Mouse (Mus musculus) CH12F3 (cell line): ENCODE data around the gene Rorc.

Experiments used
- in situ Hi-C: fragments of 300-500 bp; cut with MboI; formaldehyde crosslinking; loops from 2 replicates; pipeline ENCODE4 v1.14.3; 2020; ENCODE audit warnings: low sequenced_read_pairs

Rorc gene

DNA sequence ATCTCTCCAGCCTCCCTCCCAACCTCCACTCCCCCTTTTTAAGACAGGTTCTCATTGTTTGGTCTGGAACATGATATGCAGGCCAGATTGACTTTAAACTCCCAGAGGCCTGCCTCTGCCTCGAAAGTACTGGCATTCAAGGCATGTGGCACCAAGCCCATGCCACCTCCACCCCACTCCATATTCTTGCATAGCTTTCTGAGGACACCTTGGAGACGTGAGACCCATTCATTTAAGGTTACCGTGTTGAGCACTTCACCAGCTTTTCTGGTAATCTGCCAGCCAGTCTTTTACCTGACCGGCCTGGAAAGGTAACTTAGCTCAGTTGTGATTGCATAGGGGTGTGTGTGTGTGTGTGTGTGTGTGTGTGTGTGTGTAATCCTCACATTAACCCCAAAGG is 33.0 kb downstream of the Rorc start:
- in situ Hi-C loops: no loop called here

GRCm38 (mm10) chr3:94412530-94412929 is 39.9 kb downstream of the Rorc start:
- in situ Hi-C loops: no loop called here

DNA sequence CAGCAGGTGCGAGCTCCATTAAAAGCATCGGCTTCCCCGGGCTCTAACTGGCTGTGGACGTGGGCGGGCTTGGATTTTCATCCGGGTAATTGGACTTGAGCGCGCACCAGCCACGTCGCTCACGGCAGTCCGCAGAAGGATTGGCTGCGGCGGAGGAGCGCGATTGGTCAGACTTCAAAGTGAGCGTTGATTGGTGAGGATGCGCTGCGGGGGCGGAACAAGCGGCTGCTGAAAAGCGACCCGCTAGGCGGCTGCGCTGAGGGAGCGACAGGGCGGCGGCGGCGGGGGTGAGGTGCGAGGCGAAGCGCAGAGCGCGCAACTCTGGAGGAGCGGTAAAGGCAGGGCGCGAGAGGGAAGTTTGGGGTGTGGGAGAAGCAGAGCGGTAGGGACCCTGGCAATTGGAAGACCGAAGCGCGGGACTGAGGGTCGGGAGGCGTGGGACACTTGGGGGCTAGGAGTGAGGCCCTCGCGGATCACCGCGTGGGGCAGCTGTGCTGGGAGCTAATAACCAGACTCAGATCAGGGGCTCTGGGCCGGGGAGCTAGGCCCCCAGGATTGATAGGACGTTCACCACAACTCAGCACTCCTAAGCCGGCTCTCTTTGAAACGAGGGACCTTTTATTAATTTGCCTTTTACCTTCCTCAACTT is 40.6 kb downstream of the Rorc start, which contains the start of gene Tdrkh:
Tdrkh (plus strand) TSS at position 243 of the 649 bp plus-strand sequence.
- in situ Hi-C loops: no loop called here

DNA sequence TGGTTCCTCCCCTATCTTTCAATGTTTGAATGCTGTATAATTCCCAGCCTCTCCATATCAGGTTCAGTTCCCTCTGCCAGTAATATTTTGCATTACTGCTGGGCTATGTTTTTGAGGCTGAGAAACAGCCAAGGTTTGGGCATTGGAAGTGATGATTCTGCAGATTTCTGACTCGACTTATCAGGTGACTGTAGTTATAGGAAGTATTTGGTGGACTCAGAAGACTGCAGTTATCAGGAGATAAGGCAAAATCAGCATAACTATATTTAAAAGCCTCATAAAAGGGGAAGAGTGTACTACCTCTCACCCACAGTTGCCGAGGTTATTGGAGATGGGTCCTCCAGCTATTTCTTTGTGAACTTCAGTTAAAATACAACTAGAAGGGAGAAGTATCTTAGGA is 58.4 kb downstream of the Rorc start:
- in situ Hi-C loops: no loop called here

DNA sequence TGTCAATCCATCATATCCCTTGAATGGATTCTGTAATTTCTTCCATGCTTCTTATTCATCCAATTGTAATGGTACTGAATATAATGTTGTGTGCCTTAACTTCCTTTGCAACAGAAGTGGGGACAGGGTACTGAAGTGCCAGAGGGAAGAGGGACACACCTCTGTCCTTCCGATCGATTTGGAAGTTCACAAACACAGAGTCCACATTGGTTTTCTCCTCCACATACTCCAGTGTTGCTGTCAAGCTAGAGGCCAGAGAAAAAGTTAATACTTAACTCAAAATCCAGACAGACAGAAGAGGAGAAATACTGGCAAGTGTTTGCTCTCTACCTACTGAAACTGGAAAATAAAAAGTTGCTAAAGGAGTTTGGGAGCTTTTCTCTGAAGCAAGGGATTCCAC is 61.7 kb downstream of the Rorc start:
- in situ Hi-C loops: no loop called here

DNA sequence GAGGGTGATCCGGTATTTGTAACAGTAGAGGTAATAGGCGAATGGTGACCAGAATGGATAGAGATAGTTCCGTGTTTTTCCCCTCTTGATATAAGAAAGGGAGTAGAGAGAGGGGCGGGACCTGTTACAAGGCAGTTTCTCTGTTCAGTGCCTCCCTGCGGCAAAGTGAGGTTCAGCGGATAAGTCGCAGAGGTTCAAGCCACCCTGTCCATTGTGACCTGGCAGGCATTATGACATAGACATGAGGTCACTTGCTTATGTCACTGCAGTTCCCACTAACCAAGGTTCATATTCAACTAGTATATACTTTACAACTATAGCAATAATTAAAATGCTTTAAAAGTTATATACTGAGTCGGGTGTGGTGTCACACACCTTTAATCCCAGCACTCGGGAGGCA is 63.8 kb downstream of the Rorc start:
- in situ Hi-C loops: no loop called here

DNA sequence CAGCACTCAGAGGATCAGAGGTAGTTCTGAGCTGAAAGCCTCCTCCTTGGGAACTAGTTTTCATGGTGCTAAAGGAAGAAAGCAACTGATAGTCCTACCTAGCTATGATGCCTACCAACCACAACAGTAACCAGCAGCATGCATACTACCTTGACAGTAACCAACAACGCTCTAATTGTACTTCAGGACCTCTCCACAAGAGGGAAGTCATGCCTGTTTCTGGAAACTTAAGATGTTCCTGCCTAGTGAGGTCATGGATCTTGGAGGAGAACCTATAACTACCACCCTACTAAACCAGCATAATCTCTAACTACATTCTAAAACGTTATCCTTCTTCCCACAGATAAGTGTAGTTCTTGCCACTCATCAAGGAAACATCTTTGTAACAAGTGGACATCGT is 68.6 kb downstream of the Rorc start:
- in situ Hi-C loops: loop anchor here (10.0 kb wide), 1 partner anchor 66 kb away; the partner anchor contains the start of gene Rorc

DNA sequence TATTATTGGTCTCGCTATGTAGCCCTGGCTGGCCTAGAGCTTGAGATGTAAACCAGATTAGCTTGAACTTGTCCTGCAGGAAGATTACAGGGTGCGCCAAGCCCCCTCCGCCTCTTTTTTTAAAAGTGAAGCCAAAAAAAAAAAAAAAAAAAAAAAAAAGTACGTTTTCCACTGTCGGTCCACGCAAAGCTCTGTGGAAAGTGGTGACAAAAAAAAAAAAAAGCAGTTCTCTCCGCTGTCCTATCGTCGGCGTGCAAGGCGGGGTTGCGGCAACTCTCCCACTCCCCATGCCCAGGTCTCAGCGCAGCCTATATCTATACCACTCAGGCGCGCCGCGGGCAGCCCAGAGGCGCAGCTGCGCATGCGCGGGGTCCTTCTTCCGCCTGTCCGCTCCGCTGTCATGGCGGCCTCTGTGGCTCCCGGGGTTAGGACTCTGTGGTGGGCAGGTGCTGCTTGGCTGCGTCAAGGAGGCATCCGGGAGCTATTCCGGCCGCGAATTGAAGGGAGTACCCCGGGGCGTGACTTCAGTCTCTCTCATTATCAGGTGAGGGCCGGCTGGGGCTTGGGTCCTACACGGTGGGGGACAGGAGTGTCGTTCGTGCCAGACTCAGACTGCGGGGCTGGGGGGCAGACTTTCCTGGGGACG is 70.5 kb downstream of the Rorc start, which contains the start of gene Mrpl9:
Mrpl9 (plus strand) TSS at position 368 of the 646 bp plus-strand sequence.
- in situ Hi-C loops: loop anchor here (10.0 kb wide), 1 partner anchor 68 kb away; the partner anchor contains the start of gene Rorc

- in situ Hi-C loops: loop anchor here (10.0 kb wide), 1 partner anchor 69 kb away; the partner anchor contains the start of gene Rorc
These were observed 71.0 kb downstream of the Rorc start, which contains the start of gene Oaz3 for GRCm38 (mm10) chr3:94443597-94443964. Gene Oaz3, minus strand, starts transcription at chr3:94443915.
